ENCODE assay signal across 25 mouse cellular contexts in the genomic region with DNA sequence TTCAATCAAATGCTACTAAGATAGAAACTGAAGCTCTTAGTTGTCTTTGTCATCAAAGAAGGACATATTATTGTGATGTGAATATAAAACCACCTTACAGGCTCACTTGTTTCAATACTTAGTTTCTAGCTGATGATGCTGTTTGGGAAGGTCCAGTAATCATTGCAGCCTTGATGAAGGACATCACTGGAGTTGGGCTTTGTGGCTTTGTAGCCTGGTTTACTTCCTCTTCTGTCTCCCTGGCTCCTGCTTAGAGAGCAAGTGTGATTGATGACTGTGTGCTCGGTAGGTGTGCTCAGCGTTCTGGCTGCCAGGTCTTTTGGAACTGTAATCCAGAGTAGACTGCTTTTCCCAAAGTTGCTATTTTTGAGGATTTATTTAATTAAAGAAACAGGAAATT. TPM values are rescaled to one million over a fixed set of nuclear protein-coding genes. Genes with fewer than 3 reads are reported as not detected.
A peak's percentile ranks its signal among the peaks of the same experiment; 100 is the strongest.
DNase-seq lines count a peak whose midpoint lies in the region; ATAC-seq and TF ChIP-seq lines count a peak whose summit lies in the region.
"Had no signal": no experiment of that assay in that cellular context is flagged by ENCODE, and none has a peak within 500 bp of the region (broad histone marks: within the 10 kb centered on the region; RNA-seq: fewer than 3 reads in every experiment).

No protein-coding gene starts in this region.

- H3K36me3 ChIP-seq in MEL (ENCODE audit: control insufficient read depth in 1 of 2, insufficient read depth in 2 of 2, low read length in 2 of 2), result no peaks in the 10 kb centered on the region
- no peaks in the 10 kb centered on the region for H3K36me3 ChIP-seq in forebrain, postnatal 0 days (ENCODE audit: insufficient read depth)
- H3K36me3 ChIP-seq: embryonic facial prominence, embryonic 13.5 days; embryonic facial prominence, embryonic 15.5 days; forebrain, embryonic 10.5 days; forebrain, embryonic 12.5 days had no signal

- H3K9ac ChIP-seq in MEL (ENCODE audit: control insufficient read depth, low read depth, low read length, poor library complexity, severe bottlenecking), result no peak overlapping the region
- H3K9ac ChIP-seq in forebrain, postnatal 0 days, result no peak overlapping the region
- H3K9ac ChIP-seq: embryonic facial prominence, embryonic 13.5 days; embryonic facial prominence, embryonic 15.5 days; forebrain, embryonic 12.5 days had no signal

- TF ChIP-seq RAD21 in MEL (IDR thresholded peaks at IDR 0.05; ENCODE audit: low read depth, low read length), result no peak

- 80% methylated on average over 2 of the region's 2 CpGs for WGBS in forebrain, postnatal 0 days

- H3K9me3 ChIP-seq in MEL (replicated peaks; ENCODE audit: insufficient read depth, low read length), result no peaks in the 10 kb centered on the region
- no peaks in the 10 kb centered on the region for H3K9me3 ChIP-seq in forebrain, postnatal 0 days (ENCODE audit: low read length)
- H3K9me3 ChIP-seq: embryonic facial prominence, embryonic 13.5 days; embryonic facial prominence, embryonic 15.5 days; forebrain, embryonic 10.5 days; forebrain, embryonic 12.5 days; G1E had no signal

- no peak for TF ChIP-seq CTCF in MEL (IDR thresholded peaks at IDR 0.05 in 2 of 3, conservative IDR thresholded peaks at IDR 0.05 in 1 of 3; ENCODE audit: control insufficient read depth in 1 of 3, insufficient read depth in 1 of 3, low read depth in 2 of 3, low read length in 3 of 3, poor library complexity in 1 of 3, severe bottlenecking in 1 of 3)
- no peak for TF ChIP-seq CTCF in forebrain, postnatal 0 days (IDR thresholded peaks at IDR 0.05; ENCODE audit: low read depth)

- ATAC-seq in granulocyte monocyte progenitor cell, adult 5-6 weeks (replicated peaks; ENCODE audit: poor library complexity, severe bottlenecking), result peak; percentile 33; the same call in 1 of the 2 replicates
- peak; percentile 52; the same call in 1 of the 2 replicates for ATAC-seq in megakaryocyte progenitor cell, adult 5-6 weeks (replicated peaks; ENCODE audit: poor library complexity)
- no peak for ATAC-seq in forebrain, postnatal 0 days
- ATAC-seq: forebrain, embryonic 14.5 days; forebrain, embryonic 16.5 days had no signal

- H3K4me1 ChIP-seq in MEL (ENCODE audit: control insufficient read depth in 1 of 2, insufficient read depth in 2 of 2, low read length in 2 of 2), result no peaks in the 10 kb centered on the region
- H3K4me1 ChIP-seq in forebrain, postnatal 0 days (ENCODE audit: insufficient read depth), result no peaks in the 10 kb centered on the region
- H3K4me1 ChIP-seq: embryonic facial prominence, embryonic 13.5 days; embryonic facial prominence, embryonic 15.5 days; forebrain, embryonic 10.5 days; forebrain, embryonic 12.5 days had no signal

- peak; percentile 53 for DNase-seq in A20 (ENCODE audit: low read depth, low spot score)
- DNase-seq in MEL (ENCODE audit: low read depth, low spot score), result peak; percentile 9
- no peak for DNase-seq in forebrain, postnatal 0 days
- DNase-seq in ovary, postnatal 36 days (ENCODE audit: low spot score), result no peak
- no peak for DNase-seq in lung, postnatal 14 days
- DNase-seq in natural killer cell, adult 2 months (ENCODE audit: low spot score in 2 of 2), result no peak
- DNase-seq: adrenal gland, adult 8-10 months; adrenal gland, postnatal 14 days; adrenal gland, postnatal 36 days; cerebellum, adult 11-12 months; cerebellum, adult 2 months; cerebellum, adult 9-10 months; cerebellum, postnatal 10 days; cerebellum, postnatal 25 days; embryo, embryonic 11 days had no signal

- no peak for TF ChIP-seq EP300 in MEL (IDR thresholded peaks at IDR 0.05; ENCODE audit: low read depth in 1 of 2, low read length in 2 of 2)

- H3K4me2 ChIP-seq in forebrain, postnatal 0 days (ENCODE audit: low read depth), result no peak overlapping the region
- H3K4me2 ChIP-seq: embryonic facial prominence, embryonic 13.5 days; embryonic facial prominence, embryonic 15.5 days; forebrain, embryonic 12.5 days had no signal

- TF ChIP-seq POLR2A in MEL (IDR thresholded peaks at IDR 0.05; ENCODE audit: control insufficient read depth in 1 of 2, insufficient read depth in 1 of 2, low read depth in 1 of 2, low read length in 2 of 2, poor library complexity in 1 of 2), result no peak

- no peaks in the 10 kb centered on the region for H3K27me3 ChIP-seq in MEL (ENCODE audit: control insufficient read depth in 1 of 2, insufficient read depth in 2 of 2, low read length in 2 of 2)
- no peaks in the 10 kb centered on the region for H3K27me3 ChIP-seq in forebrain, postnatal 0 days (ENCODE audit: insufficient read depth, low read length)
- H3K27me3 ChIP-seq: embryonic facial prominence, embryonic 13.5 days; embryonic facial prominence, embryonic 15.5 days; forebrain, embryonic 12.5 days had no signal

- no peak overlapping the region for H3K4me3 ChIP-seq in MEL (ENCODE audit: control insufficient read depth in 1 of 2, insufficient read depth in 1 of 2, low read depth in 2 of 2, low read length in 2 of 2)
- no peak overlapping the region for H3K4me3 ChIP-seq in forebrain, postnatal 0 days (ENCODE audit: low read depth, low read length)
- H3K4me3 ChIP-seq: embryonic facial prominence, embryonic 13.5 days; embryonic facial prominence, embryonic 15.5 days; erythroblast, embryonic 14.5 days; forebrain, embryonic 10.5 days; forebrain, embryonic 12.5 days had no signal

- H3K79me2 ChIP-seq in MEL (ENCODE audit: control insufficient read depth, insufficient read depth, low read length, poor library complexity), result no peaks in the 10 kb centered on the region

- no peak overlapping the region for H3K27ac ChIP-seq in MEL (ENCODE audit: control insufficient read depth, low read depth, low read length)
- no peak overlapping the region for H3K27ac ChIP-seq in forebrain, postnatal 0 days (ENCODE audit: low read depth, low read length)
- H3K27ac ChIP-seq: embryonic facial prominence, embryonic 13.5 days; embryonic facial prominence, embryonic 15.5 days; forebrain, embryonic 10.5 days; forebrain, embryonic 12.5 days had no signal

TF ChIP-seq in MEL, 35 proteins besides CTCF, POLR2A, EP300 and RAD21:
- TF ChIP-seq KAT2A (conservative IDR thresholded peaks at IDR 0.05; ENCODE audit: low read depth, low read length) (no peak), SMC3 (IDR thresholded peaks at IDR 0.05; ENCODE audit: low read depth, low read length) (no peak), GABPA (IDR thresholded peaks at IDR 0.05; ENCODE audit: low read depth, low read length) (no peak), ZMIZ1 (IDR thresholded peaks at IDR 0.05; ENCODE audit: low read depth, low read length) (no peak), MAX (IDR thresholded peaks at IDR 0.05; ENCODE audit: low read length) (no peak), SIN3A (IDR thresholded peaks at IDR 0.05; ENCODE audit: low read length) (no peak), USF2 (IDR thresholded peaks at IDR 0.05; ENCODE audit: borderline replicate concordance in 1 of 2, insufficient read depth in 1 of 2, low read depth in 1 of 2, low read length in 2 of 2) (no peak), ETS1 (IDR thresholded peaks at IDR 0.05; ENCODE audit: low read depth, low read length) (no peak), HCFC1 (IDR thresholded peaks at IDR 0.05; ENCODE audit: low read depth, low read length) (no peak), NRF1 (IDR thresholded peaks at IDR 0.05; ENCODE audit: insufficient read depth, low read depth, low read length, poor library complexity, severe bottlenecking) (no peak), TCF12 (IDR thresholded peaks at IDR 0.05; ENCODE audit: low read depth, low read length) (no peak), ZNF384 (IDR thresholded peaks at IDR 0.05; ENCODE audit: low read depth, low read length) (no peak), POLR2AphosphoS2 (IDR thresholded peaks at IDR 0.05; ENCODE audit: low read length) (no peak), BHLHE40 (IDR thresholded peaks at IDR 0.05; ENCODE audit: borderline replicate concordance, low read depth, low read length) (no peak), E2F4 (IDR thresholded peaks at IDR 0.05; ENCODE audit: borderline replicate concordance, low read depth, low read length) (no peak), MYC (IDR thresholded peaks at IDR 0.05; ENCODE audit: low read depth, low read length) (no peak), GATA1 (IDR thresholded peaks at IDR 0.05; ENCODE audit: low read depth, low read length) (no peak), TBP (IDR thresholded peaks at IDR 0.05; ENCODE audit: low read depth, low read length) (no peak), CHD2 (IDR thresholded peaks at IDR 0.05; ENCODE audit: low read length) (no peak), RCOR1 (IDR thresholded peaks at IDR 0.05; ENCODE audit: low read depth, low read length) (no peak)

RNA-seq across cellular contexts. Expression of gene Dph6, which starts 55.0 kb away (rescaled TPM):
- 10.5 and 11.1 TPM in 2 replicates for total RNA-seq in MEL (2012; rRNA removed)
- 10 to 100 TPM; 20.8 to 55.4 TPM for polyA plus RNA-seq in MEL (2012; ENCODE audit: insufficient read depth in 1 of 2, insufficient read length in 2 of 2, low read depth in 1 of 2, low replicate concordance in 2 of 2, missing spikeins in 1 of 2)
- 30.4 and 43.2 TPM in 2 replicates for total RNA-seq in granulocyte monocyte progenitor cell, adult 5-6 weeks (2014; fragmentation: Nextera tagmentation)
- 15.1 and 17.1 TPM in 2 replicates for total RNA-seq in granulocyte monocyte progenitor cell, adult 5-6 weeks (2017)
- total RNA-seq in megakaryocyte progenitor cell, adult 5-6 weeks (2015), result 40.7 and 50.2 TPM in 2 replicates
- total RNA-seq in megakaryocyte progenitor cell, adult 5-6 weeks (2017), result 18.2 and 19.9 TPM in 2 replicates
- total RNA-seq in forebrain, postnatal 0 days (2014; rRNA removed), result 11.1 and 14.2 TPM in 2 replicates
- polyA plus RNA-seq in forebrain, postnatal 0 days (2015; fragmentation: Nextera tagmentation; extraction: Ambion mirVana), result 9.5 and 13.9 TPM in 2 replicates

Comparison
In these comparisons a context has a peak if more than half of its experiments do, and no peak if none do; other contexts are left out.
1. DNase-seq: peak in A20 (single experiment) and MEL (single experiment); none in forebrain, postnatal 0 days (single experiment), ovary, postnatal 36 days (single experiment), lung, postnatal 14 days (single experiment) and natural killer cell, adult 2 months (0 of 2).